Mouse (Mus musculus): ENCODE data around the gene Nmt2. TPM values are rescaled to one million over a fixed set of nuclear protein-coding genes. Genes with fewer than 3 reads are reported as not detected.

Nmt2 gene
- not detected in 2 replicates for polyA plus RNA-seq (2012; ENCODE audit: insufficient read depth, insufficient read length, low replicate concordance, missing spikeins)

DNA sequence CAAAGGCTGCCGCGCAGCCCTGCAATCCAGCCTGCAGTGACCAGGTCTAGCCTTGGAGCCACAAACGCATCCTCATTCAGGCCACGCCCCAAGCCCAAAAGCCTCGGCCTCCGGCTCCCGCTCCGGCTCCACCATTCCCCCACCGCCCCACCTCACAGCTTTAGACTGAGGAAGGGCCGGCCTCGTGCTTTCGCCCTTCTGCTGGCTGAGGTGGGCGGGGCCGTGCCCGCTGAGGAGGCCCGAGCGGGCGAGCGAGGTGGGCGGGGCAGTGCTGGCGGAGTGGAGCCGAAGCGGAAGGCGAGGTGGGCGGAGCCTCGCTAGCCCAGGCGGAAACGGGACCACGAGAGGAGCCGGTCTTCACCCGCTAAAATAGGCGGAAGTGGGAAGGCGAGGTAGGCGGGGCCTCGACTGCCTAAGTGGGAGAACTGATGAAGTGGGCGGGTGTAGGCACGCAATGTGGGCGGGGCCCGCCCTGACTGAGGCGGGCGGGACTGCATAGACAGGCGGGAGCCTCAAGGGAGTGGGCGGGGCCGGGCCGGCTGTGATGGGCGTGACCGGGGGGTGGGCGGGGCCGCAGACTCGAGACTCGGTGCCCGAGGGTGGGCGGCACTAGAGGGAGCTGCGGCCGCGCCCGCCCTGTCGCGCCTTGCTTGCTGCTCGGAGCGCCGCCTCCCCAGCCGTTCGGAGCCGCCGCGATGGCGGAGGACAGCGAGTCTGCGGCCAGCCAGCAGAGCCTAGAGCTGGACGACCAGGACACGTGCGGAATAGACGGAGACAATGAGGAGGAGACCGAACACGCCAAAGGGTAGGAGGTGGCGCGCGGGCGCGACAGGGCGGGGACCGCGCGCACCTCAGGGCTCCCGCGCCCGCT lies at the start of gene Nmt2:
Gene Nmt2 (plus strand): TSS at position 611 of the 871 bp plus-strand sequence.
- Histone ChIP-seq H3K4me3 (ENCODE audit: insufficient read depth, low read depth, low read length) (peak within 1 kb of the TSS; percentile 94), H3K4me1 (ENCODE audit: control insufficient read depth, insufficient read depth, low read length) (no peaks in the 10 kb centered on the region), H3K27ac (ENCODE audit: insufficient read depth, low read depth, low read length) (peak within 1 kb of the TSS; percentile 84)
- under 1% methylated on average over 80 of the region's 88 CpGs for WGBS
- peak; percentile 81 for TF ChIP-seq POLR2A (IDR thresholded peaks at IDR 0.05; ENCODE audit: insufficient read depth, low read depth, low read length)
- TF ChIP-seq CTCF (IDR thresholded peaks at IDR 0.05; ENCODE audit: insufficient read depth, low read depth, low read length): peak; percentile 18; the same call in 1 of the 2 replicates

DNA sequence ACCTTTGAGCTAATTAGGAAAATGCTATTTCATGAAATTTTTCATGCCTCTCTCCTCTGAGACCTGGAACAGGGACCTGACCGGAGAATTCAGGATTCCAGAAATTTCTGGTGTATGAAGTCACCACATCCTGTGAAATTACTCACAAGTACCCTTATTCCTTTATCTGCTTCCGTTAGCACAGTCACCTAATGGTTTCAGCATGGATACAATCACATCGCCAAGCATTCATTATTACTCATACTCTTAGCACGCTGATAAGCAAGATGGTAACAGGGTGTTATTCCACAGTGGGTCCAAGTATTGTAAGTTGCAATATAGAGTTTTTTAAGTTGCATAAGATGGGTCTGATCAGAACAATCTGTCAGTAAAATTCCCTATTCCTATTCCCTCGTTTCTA lies 44.8 kb upstream of the Nmt2 start:
- H3K4me3 ChIP-seq (ENCODE audit: insufficient read depth, low read depth, low read length): no peak overlapping the region
- TF ChIP-seq POLR2A (IDR thresholded peaks at IDR 0.05; ENCODE audit: insufficient read depth, low read depth, low read length) (no peak), CTCF (IDR thresholded peaks at IDR 0.05; ENCODE audit: insufficient read depth, low read depth, low read length) (no peak)
- no peak overlapping the region for H3K27ac ChIP-seq (ENCODE audit: insufficient read depth, low read depth, low read length)
- no peaks in the 10 kb centered on the region for H3K4me1 ChIP-seq (ENCODE audit: control insufficient read depth, insufficient read depth, low read length)
- WGBS: 69% methylated on average over 5 of the region's 5 CpGs

DNA sequence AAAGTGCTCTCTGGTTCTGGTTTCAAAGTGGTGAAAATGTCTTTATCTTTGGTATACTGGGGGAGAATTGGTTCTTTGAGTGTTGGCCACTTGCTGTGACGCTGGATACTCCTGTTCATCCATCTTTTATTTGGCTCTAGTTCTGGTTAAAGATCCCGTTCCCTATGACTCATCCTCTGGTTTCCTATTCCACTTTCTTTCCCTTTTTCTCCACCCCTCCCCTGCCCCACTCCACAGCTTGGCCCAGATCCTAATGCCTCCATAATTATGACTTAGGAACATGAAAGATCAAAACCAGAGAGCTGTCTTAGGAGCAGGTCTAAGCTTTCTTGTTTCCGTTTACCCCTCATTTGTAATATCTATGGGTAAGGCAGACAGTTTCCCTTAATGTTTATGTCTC lies 39.8 kb upstream of the Nmt2 start:
- 21% methylated on average over 3 of the region's 3 CpGs for WGBS
- H3K27ac ChIP-seq (ENCODE audit: insufficient read depth, low read depth, low read length): no peak overlapping the region
- H3K4me1 ChIP-seq (ENCODE audit: control insufficient read depth, insufficient read depth, low read length): no peaks in the 10 kb centered on the region
- TF ChIP-seq POLR2A (IDR thresholded peaks at IDR 0.05; ENCODE audit: insufficient read depth, low read depth, low read length) (no peak), CTCF (IDR thresholded peaks at IDR 0.05; ENCODE audit: insufficient read depth, low read depth, low read length) (no peak)
- H3K4me3 ChIP-seq (ENCODE audit: insufficient read depth, low read depth, low read length): no peak overlapping the region

DNA sequence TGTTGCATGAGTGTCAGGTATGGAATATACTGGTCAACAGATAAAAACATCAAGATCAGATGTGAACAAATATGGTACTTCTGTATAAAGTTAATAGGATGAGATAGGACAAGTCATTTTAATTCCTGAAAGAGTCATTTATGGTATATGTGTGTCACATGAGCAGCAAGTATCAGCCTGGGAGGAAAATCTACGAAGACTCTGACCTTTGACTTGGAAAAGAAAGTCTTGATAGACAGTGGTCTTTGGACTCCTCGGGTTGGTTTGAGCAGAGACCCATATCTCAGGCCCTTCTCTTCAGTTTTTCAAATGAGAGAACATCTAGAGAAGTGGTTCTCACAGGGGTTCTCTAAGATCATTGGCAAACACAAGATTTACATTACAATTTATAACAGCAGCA lies 32.7 kb upstream of the Nmt2 start:
- no peak overlapping the region for H3K27ac ChIP-seq (ENCODE audit: insufficient read depth, low read depth, low read length)
- H3K4me1 ChIP-seq (ENCODE audit: control insufficient read depth, insufficient read depth, low read length): no peaks in the 10 kb centered on the region
- 89% methylated on average over 2 of the region's 2 CpGs for WGBS
- no peak overlapping the region for H3K4me3 ChIP-seq (ENCODE audit: insufficient read depth, low read depth, low read length)
- TF ChIP-seq CTCF (IDR thresholded peaks at IDR 0.05; ENCODE audit: insufficient read depth, low read depth, low read length) (no peak), POLR2A (IDR thresholded peaks at IDR 0.05; ENCODE audit: insufficient read depth, low read depth, low read length) (no peak)

DNA sequence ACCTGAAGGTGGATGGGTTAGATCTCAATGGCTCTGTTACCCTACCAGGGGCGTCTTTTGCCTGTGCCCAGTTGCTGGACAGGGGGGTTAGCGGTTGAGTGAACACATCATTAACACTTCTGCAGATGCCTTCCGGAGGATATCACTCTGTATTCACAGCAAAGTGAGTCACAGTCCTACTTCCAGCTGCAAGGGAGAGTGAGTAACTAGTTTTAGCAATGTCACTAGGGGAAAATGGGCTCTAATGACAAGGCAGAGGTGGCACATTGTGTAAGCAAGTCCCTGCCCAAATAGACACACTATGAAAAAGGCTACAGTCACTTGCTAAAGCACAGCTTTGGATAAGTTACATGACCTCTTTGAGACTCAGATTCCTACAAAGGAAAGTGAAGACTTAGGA lies 17.5 kb upstream of the Nmt2 start:
- peaks cover 4% of the 10 kb centered on the region; the same call in 1 of the 2 replicates for H3K4me1 ChIP-seq (ENCODE audit: control insufficient read depth, insufficient read depth, low read length)
- H3K4me3 ChIP-seq (ENCODE audit: insufficient read depth, low read depth, low read length): no peak overlapping the region
- WGBS: 52% methylated on average over 3 of the region's 3 CpGs
- H3K27ac ChIP-seq (ENCODE audit: insufficient read depth, low read depth, low read length): peak overlapping the region; percentile 12; the same call in 1 of the 2 replicates
- TF ChIP-seq CTCF (IDR thresholded peaks at IDR 0.05; ENCODE audit: insufficient read depth, low read depth, low read length): no peak
- TF ChIP-seq POLR2A (IDR thresholded peaks at IDR 0.05; ENCODE audit: insufficient read depth, low read depth, low read length): no peak

DNA sequence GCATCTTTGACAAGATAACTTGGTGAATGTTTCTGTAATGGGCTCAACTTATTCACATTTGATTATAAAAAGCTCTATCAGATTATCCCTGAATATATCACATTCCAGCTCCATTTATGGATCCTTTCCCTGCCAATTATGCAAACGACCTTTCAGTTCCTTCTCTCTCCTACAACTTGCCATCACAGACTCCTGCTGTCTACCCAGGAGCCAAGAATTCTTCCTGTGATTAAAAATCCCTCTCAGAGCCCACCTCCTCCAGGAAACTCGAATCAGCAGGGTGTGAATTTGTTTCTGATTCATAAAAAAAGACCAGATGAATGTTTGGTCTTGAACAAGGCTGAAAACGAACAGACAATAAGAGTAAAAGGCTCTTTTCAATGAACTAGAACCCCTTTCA lies 16.1 kb upstream of the Nmt2 start:
- Histone ChIP-seq H3K4me3 (ENCODE audit: insufficient read depth, low read depth, low read length) (no peak overlapping the region), H3K4me1 (ENCODE audit: control insufficient read depth, insufficient read depth, low read length) (peaks cover 4% of the 10 kb centered on the region; the same call in 1 of the 2 replicates), H3K27ac (ENCODE audit: insufficient read depth, low read depth, low read length) (0 out of 2 replicates have a peak overlapping the region, but pooled peaks have one; percentile 62)
- TF ChIP-seq POLR2A (IDR thresholded peaks at IDR 0.05; ENCODE audit: insufficient read depth, low read depth, low read length) (no peak), CTCF (IDR thresholded peaks at IDR 0.05; ENCODE audit: insufficient read depth, low read depth, low read length) (no peak)
- 12% methylated on average over 3 of the region's 3 CpGs for WGBS

DNA sequence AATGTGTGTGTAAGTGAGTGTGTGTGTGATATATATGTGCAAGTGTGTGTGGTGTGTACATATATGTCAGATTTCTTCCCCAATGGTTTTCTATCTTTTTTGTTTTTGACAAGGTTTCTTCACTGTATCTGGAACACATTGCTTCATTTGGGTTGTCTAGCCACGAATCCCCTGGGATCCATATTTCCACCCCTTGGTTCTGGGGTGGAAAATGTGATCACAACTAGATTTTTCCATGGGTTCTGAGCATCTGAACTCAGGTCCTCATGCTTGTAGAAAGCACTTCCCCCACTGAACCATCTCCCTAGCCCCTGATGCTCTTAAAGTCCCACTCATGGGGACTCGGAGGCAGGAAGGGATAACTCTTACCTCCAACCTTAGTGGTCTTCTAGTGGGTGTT lies 10.7 kb upstream of the Nmt2 start:
- H3K4me1 ChIP-seq (ENCODE audit: control insufficient read depth, insufficient read depth, low read length): no peaks in the 10 kb centered on the region
- TF ChIP-seq CTCF (IDR thresholded peaks at IDR 0.05; ENCODE audit: insufficient read depth, low read depth, low read length): no peak
- TF ChIP-seq POLR2A (IDR thresholded peaks at IDR 0.05; ENCODE audit: insufficient read depth, low read depth, low read length): no peak
- no peak overlapping the region for H3K27ac ChIP-seq (ENCODE audit: insufficient read depth, low read depth, low read length)
- H3K4me3 ChIP-seq (ENCODE audit: insufficient read depth, low read depth, low read length): no peak overlapping the region
- WGBS: 89% methylated on average over 2 of the region's 2 CpGs

DNA sequence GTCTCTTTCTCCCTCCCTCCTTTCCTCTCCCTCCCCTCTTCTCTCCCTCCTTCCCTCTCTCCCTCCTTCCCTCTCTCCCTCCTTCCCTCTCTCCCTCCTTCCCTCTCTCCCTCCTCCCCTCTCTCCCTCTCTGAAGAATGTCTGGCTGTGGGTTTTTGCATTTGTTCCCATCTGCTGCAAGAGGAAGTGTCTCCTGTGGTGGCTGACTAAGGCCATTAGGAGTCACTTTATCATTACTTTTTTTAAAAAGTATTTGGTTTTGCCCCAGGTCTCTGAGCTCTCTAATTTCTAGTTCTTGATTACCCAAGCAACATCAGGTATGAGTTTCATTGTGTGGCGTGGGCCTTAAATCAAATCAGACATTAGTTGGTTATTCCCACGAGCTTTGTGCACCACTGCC lies 7.9 kb upstream of the Nmt2 start:
- no peaks in the 10 kb centered on the region for H3K4me1 ChIP-seq (ENCODE audit: control insufficient read depth, insufficient read depth, low read length)

DNA sequence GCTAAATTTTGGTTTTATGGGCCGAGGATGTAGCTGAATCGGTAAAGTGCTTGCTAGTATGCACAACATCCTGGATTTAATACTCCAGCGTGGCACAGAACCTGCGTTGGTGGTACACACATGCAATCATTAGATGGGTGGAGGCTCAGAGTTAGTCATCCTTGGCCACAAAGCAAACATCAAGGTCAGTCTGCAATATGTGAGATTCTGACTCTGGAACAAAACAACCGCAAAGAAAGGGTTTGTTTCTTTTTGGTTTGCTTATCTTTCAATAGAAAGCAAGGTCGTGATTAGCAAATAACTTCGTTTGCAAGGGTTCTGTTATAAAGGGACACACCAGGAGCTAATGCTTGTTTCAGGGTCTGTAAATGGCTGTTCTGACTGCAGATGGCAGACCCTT lies 6.5 kb upstream of the Nmt2 start:
- H3K4me3 ChIP-seq (ENCODE audit: insufficient read depth, low read depth, low read length): no peak overlapping the region
- no peaks in the 10 kb centered on the region for H3K4me1 ChIP-seq (ENCODE audit: control insufficient read depth, insufficient read depth, low read length)
- H3K27ac ChIP-seq (ENCODE audit: insufficient read depth, low read depth, low read length): no peak overlapping the region
- WGBS: 64% methylated on average over 7 of the region's 7 CpGs
- no peak for TF ChIP-seq CTCF (IDR thresholded peaks at IDR 0.05; ENCODE audit: insufficient read depth, low read depth, low read length)
- no peak for TF ChIP-seq POLR2A (IDR thresholded peaks at IDR 0.05; ENCODE audit: insufficient read depth, low read depth, low read length)

More for the DNA sequence above, 7.9 kb upstream of the Nmt2 start:
- Histone ChIP-seq H3K27ac (ENCODE audit: insufficient read depth, low read depth, low read length) (no peak overlapping the region), H3K4me3 (ENCODE audit: insufficient read depth, low read depth, low read length) (no peak overlapping the region)
- TF ChIP-seq CTCF (IDR thresholded peaks at IDR 0.05; ENCODE audit: insufficient read depth, low read depth, low read length): no peak
- no peak for TF ChIP-seq POLR2A (IDR thresholded peaks at IDR 0.05; ENCODE audit: insufficient read depth, low read depth, low read length)
- WGBS: 82% methylated on average over 2 of the region's 2 CpGs
